Mouse (Mus musculus): ENCODE results near the gene Gpbar1. TPM values are rescaled to one million over a fixed set of nuclear protein-coding genes. Genes with fewer than 3 reads are reported as not detected.

Gene Gpbar1
- polyA plus RNA-seq, 1 experiment from 2014 or later: 0.21 TPM

DNA sequence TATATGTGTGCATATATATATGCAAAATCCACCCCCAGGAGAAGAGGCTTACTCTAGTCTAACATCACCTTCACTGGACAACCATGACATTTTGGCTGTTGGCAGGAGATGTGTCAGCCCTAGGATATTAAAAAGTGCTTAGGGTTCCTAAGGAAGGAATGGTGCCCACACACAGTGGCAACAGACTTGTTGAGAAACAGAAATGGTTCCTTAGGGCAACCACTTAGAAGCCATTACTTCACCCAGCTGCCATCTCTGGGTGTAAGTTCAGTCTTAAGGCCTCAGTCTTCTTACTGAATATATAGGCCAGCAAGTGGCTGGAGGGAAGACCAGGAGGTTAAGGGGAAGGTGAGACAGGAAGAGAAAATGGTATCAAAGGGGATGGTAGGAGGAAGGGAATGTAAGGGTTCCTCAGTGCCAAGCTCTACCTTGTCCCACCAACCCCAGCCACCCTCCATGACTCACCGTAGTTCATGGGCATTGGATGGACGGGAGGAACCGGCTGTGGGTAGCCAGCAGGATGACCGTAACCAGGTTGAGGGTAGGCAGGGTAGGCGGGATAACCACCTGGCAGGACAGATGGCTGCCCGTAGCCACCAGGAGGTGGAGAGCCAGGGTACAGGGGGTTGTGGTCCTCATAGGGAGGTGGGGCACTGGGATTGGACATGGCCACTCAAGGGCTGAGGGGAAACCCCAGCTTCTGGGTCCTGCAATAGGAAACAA is 16.5 kb downstream of the Gpbar1 start:
- Histone ChIP-seq H3K27ac (replicated peaks; ENCODE audit: low read depth, low read length) (peak overlapping the region; percentile 91), H3K4me2 (ENCODE audit: low read depth, low read length) (peak overlapping the region; percentile 45), H3K36me3 (ENCODE audit: control insufficient read depth, insufficient read depth, low read length) (peaks cover 41% of the 10 kb centered on the region), H3K9ac (ENCODE audit: low read depth, low read length) (peak overlapping the region; percentile 32; the same call in 1 of the 2 replicates), H3K27me3 (replicated peaks; ENCODE audit: control insufficient read depth, insufficient read depth, low read length) (no peaks in the 10 kb centered on the region), H3K4me3 (ENCODE audit: low read depth, low read length) (no peak overlapping the region), H3K9me3 (ENCODE audit: control insufficient read depth, low read length) (no peaks in the 10 kb centered on the region), H3K4me1 (ENCODE audit: control insufficient read depth, insufficient read depth, low read length) (peaks cover 29% of the 10 kb centered on the region)
- DNase-seq (ENCODE audit: low spot score) (no peak), ATAC-seq (ENCODE audit: low read depth) (no peak)
- 85% methylated on average over 5 of the region's 6 CpGs for WGBS

- ATAC-seq (ENCODE audit: low read depth) (peak; percentile 94), DNase-seq (ENCODE audit: low spot score) (peak; percentile 95)
- Histone ChIP-seq H3K4me2 (ENCODE audit: low read depth, low read length) (peak overlapping the region; percentile 45), H3K9me3 (ENCODE audit: control insufficient read depth, low read length) (no peaks in the 10 kb centered on the region), H3K4me3 (ENCODE audit: low read depth, low read length) (no peak overlapping the region), H3K9ac (ENCODE audit: low read depth, low read length) (peak overlapping the region; percentile 32), H3K27ac (replicated peaks; ENCODE audit: low read depth, low read length) (peak overlapping the region; percentile 91), H3K36me3 (ENCODE audit: control insufficient read depth, insufficient read depth, low read length) (peaks cover 33% of the 10 kb centered on the region), H3K27me3 (replicated peaks; ENCODE audit: control insufficient read depth, insufficient read depth, low read length) (no peaks in the 10 kb centered on the region), H3K4me1 (ENCODE audit: control insufficient read depth, insufficient read depth, low read length) (peaks cover 29% of the 10 kb centered on the region)
- WGBS: 5% methylated on average over 9 of the region's 9 CpGs
Observed at GRCm38 (mm10) chr1:74295456-74296171, 17.3 kb downstream of the Gpbar1 start.

DNA sequence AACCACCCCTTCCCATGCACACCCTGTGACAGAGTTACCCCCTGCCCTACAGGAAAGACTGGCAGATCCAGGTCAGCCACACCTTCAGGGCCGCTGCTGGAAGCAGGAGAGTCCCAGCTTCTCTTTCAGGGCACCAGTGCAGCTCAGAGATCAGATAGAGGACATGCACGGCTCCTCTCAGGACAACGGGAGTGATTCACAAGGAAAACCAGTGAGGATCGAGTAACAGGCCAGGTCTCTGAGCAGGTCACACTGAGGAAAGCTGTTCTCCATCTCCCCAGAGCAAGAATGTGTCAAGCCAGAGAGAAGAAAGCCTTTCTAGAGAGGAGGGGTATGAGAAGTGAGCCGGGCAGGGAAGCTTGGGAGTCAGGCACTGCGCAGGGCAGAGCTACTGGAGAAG is 18.1 kb downstream of the Gpbar1 start:
- Histone ChIP-seq H3K4me1 (ENCODE audit: control insufficient read depth, insufficient read depth, low read length) (peaks cover 29% of the 10 kb centered on the region), H3K27me3 (replicated peaks; ENCODE audit: control insufficient read depth, insufficient read depth, low read length) (no peaks in the 10 kb centered on the region), H3K4me3 (ENCODE audit: low read depth, low read length) (no peak overlapping the region), H3K27ac (replicated peaks; ENCODE audit: low read depth, low read length) (peak overlapping the region; percentile 91), H3K36me3 (ENCODE audit: control insufficient read depth, insufficient read depth, low read length) (peaks cover 27% of the 10 kb centered on the region; the same call in 1 of the 2 replicates), H3K4me2 (ENCODE audit: low read depth, low read length) (peak overlapping the region; percentile 45), H3K9ac (ENCODE audit: low read depth, low read length) (peak overlapping the region; percentile 32), H3K9me3 (ENCODE audit: control insufficient read depth, low read length) (no peaks in the 10 kb centered on the region)
- WGBS: 35% methylated on average over 6 of the region's 6 CpGs
- DNase-seq (ENCODE audit: low spot score) (peak; percentile 37), ATAC-seq (ENCODE audit: low read depth) (no peak; the same call in 1 of the 2 replicates)

DNA sequence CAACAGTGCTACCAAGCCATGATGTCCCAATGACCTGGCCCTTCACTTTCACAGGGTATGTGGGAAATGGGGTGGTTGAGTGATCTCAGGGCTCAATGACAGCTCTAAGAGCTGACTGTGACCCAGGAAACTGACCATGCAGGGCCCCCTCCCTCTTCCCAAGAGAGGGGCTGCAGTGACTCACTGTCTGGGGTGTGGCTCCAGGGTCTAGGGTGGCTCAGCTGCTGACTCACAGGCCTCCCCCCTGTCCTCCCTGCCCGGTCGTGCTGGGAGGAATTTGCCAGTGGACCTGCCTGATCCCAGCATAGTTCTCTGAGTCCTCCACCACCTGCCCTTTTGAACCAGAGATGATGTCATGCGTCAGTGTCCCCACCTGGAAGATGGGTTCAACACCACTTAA is 18.9 kb downstream of the Gpbar1 start:
- Histone ChIP-seq H3K27ac (replicated peaks; ENCODE audit: low read depth, low read length) (peak overlapping the region; percentile 91), H3K9ac (ENCODE audit: low read depth, low read length) (peak overlapping the region; percentile 32; the same call in 1 of the 2 replicates), H3K9me3 (ENCODE audit: control insufficient read depth, low read length) (no peaks in the 10 kb centered on the region), H3K4me1 (ENCODE audit: control insufficient read depth, insufficient read depth, low read length) (peaks cover 29% of the 10 kb centered on the region), H3K4me2 (ENCODE audit: low read depth, low read length) (peak overlapping the region; percentile 45), H3K27me3 (replicated peaks; ENCODE audit: control insufficient read depth, insufficient read depth, low read length) (no peaks in the 10 kb centered on the region), H3K4me3 (ENCODE audit: low read depth, low read length) (no peak overlapping the region), H3K36me3 (ENCODE audit: control insufficient read depth, insufficient read depth, low read length) (peaks cover 20% of the 10 kb centered on the region; the same call in 1 of the 2 replicates)
- WGBS: 65% methylated on average over 3 of the region's 3 CpGs
- DNase-seq (ENCODE audit: low spot score): peak; percentile 24
- ATAC-seq (ENCODE audit: low read depth): no peak

- no peak overlapping the region for H3K9ac ChIP-seq (ENCODE audit: low read depth, low read length)
- H3K9me3 ChIP-seq (ENCODE audit: control insufficient read depth, low read length): no peaks in the 10 kb centered on the region
- H3K27ac ChIP-seq (replicated peaks; ENCODE audit: low read depth, low read length): no peak overlapping the region
- no peaks in the 10 kb centered on the region for H3K27me3 ChIP-seq (replicated peaks; ENCODE audit: control insufficient read depth, insufficient read depth, low read length)
- H3K4me2 ChIP-seq (ENCODE audit: low read depth, low read length): no peak overlapping the region
- H3K36me3 ChIP-seq (ENCODE audit: control insufficient read depth, insufficient read depth, low read length): peaks cover 10% of the 10 kb centered on the region; the same call in 1 of the 2 replicates
- WGBS: 84% methylated on average over 5 of the region's 5 CpGs
- peaks cover 34% of the 10 kb centered on the region for H3K4me1 ChIP-seq (ENCODE audit: control insufficient read depth, insufficient read depth, low read length)
- DNase-seq (ENCODE audit: low spot score) (no peak), ATAC-seq (ENCODE audit: low read depth) (no peak)
- no peak overlapping the region for H3K4me3 ChIP-seq (ENCODE audit: low read depth, low read length)
Observed at GRCm38 (mm10) chr1:74298157-74298750, 19.9 kb downstream of the Gpbar1 start.

- peak overlapping the region; percentile 28; the same call in 1 of the 2 replicates for H3K27ac ChIP-seq (replicated peaks; ENCODE audit: low read depth, low read length)
- H3K9me3 ChIP-seq (ENCODE audit: control insufficient read depth, low read length): no peaks in the 10 kb centered on the region
- ATAC-seq (ENCODE audit: low read depth) (no peak), DNase-seq (ENCODE audit: low spot score) (no peak)
- H3K36me3 ChIP-seq (ENCODE audit: control insufficient read depth, insufficient read depth, low read length): peaks cover 3% of the 10 kb centered on the region; the same call in 1 of the 2 replicates
- H3K27me3 ChIP-seq (replicated peaks; ENCODE audit: control insufficient read depth, insufficient read depth, low read length): no peaks in the 10 kb centered on the region
- no peak overlapping the region for H3K4me2 ChIP-seq (ENCODE audit: low read depth, low read length)
- no peak overlapping the region for H3K9ac ChIP-seq (ENCODE audit: low read depth, low read length)
- no peak overlapping the region for H3K4me3 ChIP-seq (ENCODE audit: low read depth, low read length)
- 64% methylated on average over 5 of the region's 5 CpGs for WGBS
- H3K4me1 ChIP-seq (ENCODE audit: control insufficient read depth, insufficient read depth, low read length): peaks cover 34% of the 10 kb centered on the region
Observed at GRCm38 (mm10) chr1:74298996-74299395, 20.6 kb downstream of the Gpbar1 start.

DNA sequence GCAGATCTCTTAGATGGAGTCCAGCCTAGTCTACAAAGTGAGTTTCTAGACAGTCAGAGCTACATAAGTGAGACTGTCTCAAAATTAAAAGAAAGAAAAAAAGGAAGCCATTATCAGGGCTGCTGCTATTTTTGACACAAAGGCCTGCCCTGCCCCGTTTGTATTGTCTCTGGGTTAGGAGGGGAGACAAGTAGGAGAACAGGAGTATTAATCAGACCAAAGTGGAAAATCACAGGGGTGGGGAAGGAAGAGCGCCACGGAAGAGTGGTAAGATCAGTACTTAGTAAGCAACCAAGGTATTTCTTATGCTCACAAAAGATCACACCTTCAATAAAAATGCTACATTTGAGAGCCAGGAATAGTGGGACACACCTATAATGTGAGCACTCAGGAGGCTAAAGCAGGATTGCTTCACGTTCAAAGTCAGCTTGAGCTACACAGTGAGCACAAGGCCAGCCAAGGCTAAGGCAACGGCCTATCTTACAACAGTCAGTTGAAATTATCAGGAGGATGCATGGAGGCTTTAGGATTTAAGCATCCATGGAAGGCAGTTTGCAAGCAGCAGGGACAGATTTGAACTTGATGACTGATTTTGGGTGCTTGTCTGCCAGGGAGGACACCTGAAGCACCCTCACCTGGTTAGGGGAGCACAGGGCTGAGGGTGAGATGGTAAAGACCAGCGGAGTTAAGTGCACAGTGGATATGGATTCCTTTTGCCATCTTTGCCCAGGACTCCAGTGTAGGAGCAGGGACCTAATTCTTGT is 22.2 kb downstream of the Gpbar1 start:
- H3K4me3 ChIP-seq (ENCODE audit: low read depth, low read length): no peak overlapping the region
- no peak for DNase-seq (ENCODE audit: low spot score)
- H3K9me3 ChIP-seq (ENCODE audit: control insufficient read depth, low read length): no peaks in the 10 kb centered on the region
- H3K36me3 ChIP-seq (ENCODE audit: control insufficient read depth, insufficient read depth, low read length): no peaks in the 10 kb centered on the region
- no peak overlapping the region for H3K27ac ChIP-seq (replicated peaks; ENCODE audit: low read depth, low read length)
- H3K4me1 ChIP-seq (ENCODE audit: control insufficient read depth, insufficient read depth, low read length): peaks cover 24% of the 10 kb centered on the region
- WGBS: 78% methylated on average over 6 of the region's 6 CpGs
- H3K4me2 ChIP-seq (ENCODE audit: low read depth, low read length): no peak overlapping the region
- no peaks in the 10 kb centered on the region for H3K27me3 ChIP-seq (replicated peaks; ENCODE audit: control insufficient read depth, insufficient read depth, low read length)
- ATAC-seq (ENCODE audit: low read depth): no peak
- no peak overlapping the region for H3K9ac ChIP-seq (ENCODE audit: low read depth, low read length)

GRCm38 (mm10) chr1:74302229-74302628 is 23.9 kb downstream of the Gpbar1 start:
- ATAC-seq (ENCODE audit: low read depth) (no peak), DNase-seq (ENCODE audit: low spot score) (no peak)
- Histone ChIP-seq H3K4me3 (ENCODE audit: low read depth, low read length) (no peak overlapping the region), H3K9ac (ENCODE audit: low read depth, low read length) (no peak overlapping the region), H3K36me3 (ENCODE audit: control insufficient read depth, insufficient read depth, low read length) (no peaks in the 10 kb centered on the region), H3K9me3 (ENCODE audit: control insufficient read depth, low read length) (no peaks in the 10 kb centered on the region), H3K4me2 (ENCODE audit: low read depth, low read length) (no peak overlapping the region), H3K4me1 (ENCODE audit: control insufficient read depth, insufficient read depth, low read length) (peaks cover 7% of the 10 kb centered on the region), H3K27ac (replicated peaks; ENCODE audit: low read depth, low read length) (no peak overlapping the region), H3K27me3 (replicated peaks; ENCODE audit: control insufficient read depth, insufficient read depth, low read length) (no peaks in the 10 kb centered on the region)
- WGBS: 87% methylated on average over 7 of the region's 7 CpGs

Data from embryonic facial prominence, embryonic 14.5 days (tissue).